Mouse (Mus musculus): ENCODE measurements around the gene Abi3bp.

- TF ChIP-seq POLR2A (IDR thresholded peaks at IDR 0.05; ENCODE audit: insufficient read depth, low read depth, low read length), result no peak
- TF ChIP-seq EP300 (IDR thresholded peaks at IDR 0.05; ENCODE audit: insufficient read depth, low read depth, low read length), result no peak
Observed at GRCm38 (mm10) chr16:56602394-56602793, 124.7 kb downstream of the Abi3bp start.
